Mouse (Mus musculus) stomach, embryonic 15.5 days (tissue): ENCODE measurements around the gene Tfeb. TPM values are rescaled to one million over a fixed set of nuclear protein-coding genes. Genes with fewer than 3 reads are reported as not detected.

Source experiments
- ATAC-seq: fragments of 200-750 bp; cut with Nextera tagmentation; 2 replicates; pipeline ENCODE4 v1.8.0; 2017; ENCODE audit warnings: low read depth, moderate number of reproducible peaks, moderate TSS enrichment; ENCODE audit not compliant: insufficient read depth, low FRiP score
- H3K27ac ChIP-seq: fragments of 300-500 bp; sonication (generic); 2 replicates; pipeline ENCODE4 v1.5.1; 2015; ENCODE audit warnings: mild to moderate bottlenecking, inconsistent platforms
- H3K27me3 ChIP-seq: fragments of 300-500 bp; sonication (generic); replicated peaks from 2 replicates; pipeline ENCODE4 v1.6.1; 2015; ENCODE audit warnings: inconsistent platforms
- H3K36me3 ChIP-seq: fragments of 300-500 bp; sonication (generic); 2 replicates; pipeline ENCODE4 v1.6.1; 2015; ENCODE audit warnings: inconsistent platforms
- H3K4me1 ChIP-seq: fragments of 300-500 bp; sonication (generic); 2 replicates; pipeline ENCODE4 v1.6.1; 2015; ENCODE audit warnings: inconsistent platforms
- H3K4me2 ChIP-seq: fragments of 300-500 bp; sonication (generic); 2 replicates; pipeline ENCODE4 v1.6.1; 2015; ENCODE audit warnings: mild to moderate bottlenecking, inconsistent platforms
- H3K4me3 ChIP-seq: fragments of 300-500 bp; sonication (generic); replicated peaks from 2 replicates; pipeline ENCODE4 v1.5.1; 2015; ENCODE audit warnings: inconsistent platforms
- H3K9ac ChIP-seq: fragments of 300-500 bp; sonication (generic); 2 replicates; pipeline ENCODE4 v1.6.1; 2015; ENCODE audit warnings: inconsistent platforms
- H3K9me3 ChIP-seq: fragments of 300-500 bp; sonication (generic); 2 replicates; pipeline ENCODE4 v1.6.1; 2016; ENCODE audit warnings: inconsistent platforms
- WGBS: fragments of 180-500 bp; shearing (Covaris S2); methylation state at CpG from one replicate; pipeline ENCODE4 v1.1.7; 2015; 5-methylcytosine and 5-hydroxymethylcytosine counted together
- polyA plus RNA-seq: library from polyadenylated mRNA; unstranded; fragments of >200 nt; fragmentation: Nextera tagmentation; extraction: Ambion mirVana; gene quantifications from 2 replicates; pipeline ENCODE4 v1.2.1, GENCODE M21; 2015

Tfeb gene
- polyA plus RNA-seq, 1 experiment from 2014 or later, result 10.7 TPM

DNA sequence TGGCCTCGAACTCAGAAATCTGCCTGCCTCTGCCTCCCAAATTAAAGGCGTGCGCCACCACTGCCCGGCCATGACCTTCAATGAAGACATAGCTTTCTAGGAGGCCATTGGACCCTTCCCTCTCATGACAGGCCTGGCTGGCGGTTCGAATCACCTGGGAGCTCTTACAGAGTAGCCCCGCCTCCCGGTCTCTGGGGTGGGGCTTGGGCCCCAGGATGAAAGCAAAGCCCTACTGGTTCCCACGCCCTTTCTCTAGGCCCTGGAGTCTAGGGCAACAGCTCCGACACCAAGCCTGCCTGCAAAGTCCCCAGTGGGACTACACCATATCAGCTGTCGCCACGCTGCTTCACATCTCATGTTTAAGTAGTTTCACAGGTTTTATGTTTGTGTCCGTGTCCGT is 7.3 kb downstream of the Tfeb start:
- peaks cover 15% of the 10 kb centered on the region for H3K4me1 ChIP-seq
- H3K27me3 ChIP-seq, result no peaks in the 10 kb centered on the region
- H3K9ac ChIP-seq, result no peak overlapping the region
- WGBS, result 90% methylated on average over 14 of the region's 14 CpGs
- H3K4me3 ChIP-seq, result no peak overlapping the region
- no peaks in the 10 kb centered on the region for H3K9me3 ChIP-seq
- no peak overlapping the region for H3K4me2 ChIP-seq
- no peaks in the 10 kb centered on the region for H3K36me3 ChIP-seq
- no peak overlapping the region for H3K27ac ChIP-seq
- ATAC-seq, result no peak

DNA sequence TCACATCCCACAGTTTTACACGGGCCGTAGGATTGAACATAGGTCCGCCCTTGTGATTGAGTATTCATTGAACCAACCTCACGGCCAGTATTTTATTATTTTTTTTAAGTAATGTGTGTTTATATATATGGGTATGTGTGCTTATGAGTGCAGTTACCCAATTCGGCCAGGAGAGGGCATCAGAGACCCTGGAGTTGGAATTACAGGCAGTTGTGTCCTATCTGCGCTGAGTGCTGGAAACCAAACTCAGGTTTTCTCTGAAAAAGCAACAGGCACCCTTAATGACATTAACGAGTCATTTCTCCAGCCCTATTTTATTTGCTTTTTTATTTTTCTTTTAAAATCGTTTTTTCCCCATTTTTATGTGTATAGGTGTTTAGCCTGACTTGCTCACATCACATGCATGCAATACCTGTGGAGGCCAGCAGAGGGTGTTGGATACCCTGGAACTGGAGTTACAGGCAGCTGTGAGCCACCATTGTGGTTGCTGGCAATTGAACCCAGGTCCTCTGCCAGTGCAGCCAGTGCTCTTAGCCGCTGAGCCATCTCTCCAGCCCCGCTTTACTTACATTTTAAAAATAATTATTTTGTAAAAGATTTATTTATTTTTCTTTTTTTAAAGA is 8.0 kb downstream of the Tfeb start:
- no peaks in the 10 kb centered on the region for H3K27me3 ChIP-seq
- no peaks in the 10 kb centered on the region for H3K9me3 ChIP-seq
- H3K4me2 ChIP-seq, result no peak overlapping the region
- H3K27ac ChIP-seq, result no peak overlapping the region
- H3K4me3 ChIP-seq, result no peak overlapping the region
- no peak for ATAC-seq
- H3K4me1 ChIP-seq, result peaks cover 12% of the 10 kb centered on the region
- no peaks in the 10 kb centered on the region for H3K36me3 ChIP-seq
- no peak overlapping the region for H3K9ac ChIP-seq
- WGBS, result 84% methylated on average over 10 of the region's 10 CpGs

GRCm38 (mm10) chr17:47748791-47749553 is 12.1 kb downstream of the Tfeb start:
- WGBS, result 41% methylated on average over 14 of the region's 14 CpGs
- Histone ChIP-seq H3K4me1 (peaks cover 12% of the 10 kb centered on the region), H3K27me3 (no peaks in the 10 kb centered on the region), H3K4me3 (no peak overlapping the region), H3K9ac (no peak overlapping the region), H3K36me3 (no peaks in the 10 kb centered on the region), H3K27ac (peak overlapping the region; percentile 40; the same call in 1 of the 2 replicates), H3K9me3 (no peaks in the 10 kb centered on the region), H3K4me2 (no peak overlapping the region)
- ATAC-seq, result peak; percentile 34; the same call in 1 of the 2 replicates

DNA sequence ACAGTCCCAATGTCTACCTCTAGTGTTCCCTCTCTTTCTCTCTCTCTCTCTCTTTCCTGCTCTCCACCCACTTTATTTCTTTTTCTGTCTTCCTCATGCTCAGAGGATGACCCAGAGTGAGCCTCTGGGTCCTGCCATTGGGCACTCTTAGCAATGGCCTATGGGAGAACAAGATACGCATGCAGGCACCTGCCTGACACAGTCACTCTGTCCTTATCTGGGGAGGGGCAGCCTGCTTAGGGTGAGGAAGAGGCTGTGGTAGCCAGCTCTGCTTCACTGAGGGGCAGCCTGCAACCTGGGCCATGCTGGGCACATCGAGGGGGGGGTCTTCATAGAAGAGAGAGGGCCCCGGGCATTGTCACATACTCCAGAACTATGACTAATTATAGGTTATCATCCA is 12.8 kb downstream of the Tfeb start:
- ATAC-seq, result no peak

DNA sequence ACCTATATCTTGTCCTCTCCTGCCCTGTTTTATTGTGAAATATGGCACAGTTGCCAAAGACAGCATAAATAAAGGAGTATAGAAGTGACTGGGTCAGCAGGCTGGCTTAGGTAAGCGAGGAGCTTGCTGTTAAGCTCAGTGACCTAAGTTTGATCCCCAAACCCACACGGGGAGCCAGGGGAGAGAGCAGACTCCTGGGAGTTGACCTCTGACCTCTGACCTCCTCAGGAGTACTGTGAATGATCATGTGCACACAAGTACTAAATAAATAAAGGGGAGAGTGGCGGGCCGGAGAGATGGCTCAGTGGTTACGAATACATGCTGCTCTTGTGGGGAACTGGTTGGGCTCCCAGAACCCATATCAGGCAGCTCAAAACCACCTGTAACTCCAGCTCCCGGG is 13.3 kb downstream of the Tfeb start:
- H3K4me2 ChIP-seq, result no peak overlapping the region
- no peaks in the 10 kb centered on the region for H3K9me3 ChIP-seq
- WGBS, result 66% methylated on average over 6 of the region's 6 CpGs
- H3K4me3 ChIP-seq, result no peak overlapping the region
- H3K27ac ChIP-seq, result no peak overlapping the region
- no peaks in the 10 kb centered on the region for H3K27me3 ChIP-seq
- H3K9ac ChIP-seq, result no peak overlapping the region
- peaks cover 12% of the 10 kb centered on the region for H3K4me1 ChIP-seq
- no peaks in the 10 kb centered on the region for H3K36me3 ChIP-seq
- ATAC-seq, result no peak

More for the DNA sequence above, 12.8 kb downstream of the Tfeb start:
- peaks cover 12% of the 10 kb centered on the region for H3K4me1 ChIP-seq
- H3K4me2 ChIP-seq, result no peak overlapping the region
- H3K9me3 ChIP-seq, result no peaks in the 10 kb centered on the region
- no peak overlapping the region for H3K4me3 ChIP-seq
- H3K36me3 ChIP-seq, result no peaks in the 10 kb centered on the region
- no peak overlapping the region for H3K27ac ChIP-seq
- no peak overlapping the region for H3K9ac ChIP-seq
- 69% methylated on average over 3 of the region's 3 CpGs for WGBS
- no peaks in the 10 kb centered on the region for H3K27me3 ChIP-seq

DNA sequence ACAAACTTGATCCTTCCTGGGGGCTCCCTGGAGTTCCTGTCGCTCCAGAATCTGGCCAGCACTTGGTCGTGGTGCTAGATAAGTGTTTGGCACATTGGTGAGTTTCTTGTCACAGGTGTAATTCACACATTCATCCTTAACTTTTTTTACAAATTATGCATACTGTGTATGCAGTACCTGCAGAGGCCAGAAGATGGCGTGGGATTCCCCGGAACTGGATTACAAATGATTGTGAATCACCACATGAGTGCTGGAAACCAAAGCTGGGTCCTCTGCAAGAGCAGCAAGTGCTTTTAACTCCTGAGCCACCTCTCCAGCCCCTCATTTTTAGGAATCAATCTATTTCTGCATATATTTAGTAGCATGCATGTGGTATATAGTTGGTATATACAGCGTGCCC is 15.0 kb downstream of the Tfeb start:
- Histone ChIP-seq H3K9ac (no peak overlapping the region), H3K9me3 (no peaks in the 10 kb centered on the region), H3K27me3 (no peaks in the 10 kb centered on the region), H3K36me3 (no peaks in the 10 kb centered on the region), H3K4me1 (peaks cover 12% of the 10 kb centered on the region), H3K4me3 (no peak overlapping the region), H3K4me2 (no peak overlapping the region), H3K27ac (no peak overlapping the region)
- 70% methylated on average over 5 of the region's 5 CpGs for WGBS
- ATAC-seq, result no peak

GRCm38 (mm10) chr17:47753130-47753775 is 16.4 kb downstream of the Tfeb start:
- H3K27ac ChIP-seq, result no peak overlapping the region
- no peaks in the 10 kb centered on the region for H3K36me3 ChIP-seq
- no peak overlapping the region for H3K4me3 ChIP-seq
- WGBS, result 66% methylated on average over 8 of the region's 8 CpGs
- no peak overlapping the region for H3K4me2 ChIP-seq
- H3K4me1 ChIP-seq, result peaks cover 12% of the 10 kb centered on the region
- no peak overlapping the region for H3K9ac ChIP-seq
- ATAC-seq, result no peak
- H3K27me3 ChIP-seq, result no peaks in the 10 kb centered on the region
- H3K9me3 ChIP-seq, result no peaks in the 10 kb centered on the region

- Histone ChIP-seq H3K9me3 (no peaks in the 10 kb centered on the region), H3K27ac (no peak overlapping the region), H3K36me3 (no peaks in the 10 kb centered on the region), H3K9ac (no peak overlapping the region), H3K4me3 (no peak overlapping the region), H3K4me2 (no peak overlapping the region), H3K27me3 (no peaks in the 10 kb centered on the region), H3K4me1 (peaks cover 2% of the 10 kb centered on the region)
- peak; percentile 56; the same call in 1 of the 2 replicates for ATAC-seq
- WGBS, result 80% methylated on average over 10 of the region's 13 CpGs
These were observed 17.4 kb downstream of the Tfeb start for GRCm38 (mm10) chr17:47754246-47754645.

GRCm38 (mm10) chr17:47756366-47756765 is 19.5 kb downstream of the Tfeb start:
- Histone ChIP-seq H3K4me2 (no peak overlapping the region), H3K4me3 (no peak overlapping the region), H3K9ac (no peak overlapping the region), H3K4me1 (0 out of 2 replicates have a peak, but pooled peaks cover 4% of the 10 kb centered on the region), H3K9me3 (no peaks in the 10 kb centered on the region), H3K36me3 (no peaks in the 10 kb centered on the region), H3K27ac (no peak overlapping the region), H3K27me3 (no peaks in the 10 kb centered on the region)
- no peak for ATAC-seq
- 35% methylated on average over 6 of the region's 6 CpGs for WGBS

DNA sequence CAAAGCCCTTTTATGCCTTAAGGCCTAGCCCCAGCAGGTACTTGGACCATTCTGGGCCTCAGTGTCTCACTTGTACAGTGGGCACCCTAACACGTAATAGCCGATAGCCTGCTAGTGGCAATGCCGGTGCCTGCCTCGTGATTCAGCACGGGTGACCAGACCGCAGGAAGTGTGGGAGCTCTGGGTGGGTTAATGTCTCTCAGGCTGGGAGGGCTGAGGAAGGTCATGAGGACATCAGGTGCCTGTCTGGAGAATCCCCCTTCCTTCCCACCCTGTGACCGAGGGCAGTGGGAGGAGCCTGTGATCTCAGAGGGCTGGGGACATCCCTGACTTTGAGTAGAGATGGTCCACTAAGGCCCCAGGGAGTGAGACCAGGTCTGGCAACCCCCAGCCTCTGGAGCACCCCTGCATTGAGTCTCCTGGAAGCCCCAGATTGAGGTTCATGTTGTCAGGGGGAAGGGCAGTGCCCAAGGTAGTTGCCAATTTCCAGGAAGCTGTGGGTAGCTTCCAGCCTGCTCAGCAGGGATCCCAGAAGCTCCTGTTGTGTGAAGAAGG is 20.3 kb downstream of the Tfeb start:
- Histone ChIP-seq H3K4me3 (no peak overlapping the region), H3K36me3 (no peaks in the 10 kb centered on the region), H3K27me3 (no peaks in the 10 kb centered on the region), H3K4me1 (0 out of 2 replicates have a peak, but pooled peaks cover 4% of the 10 kb centered on the region), H3K27ac (no peak overlapping the region), H3K9me3 (no peaks in the 10 kb centered on the region), H3K4me2 (no peak overlapping the region), H3K9ac (no peak overlapping the region)
- 81% methylated on average over 7 of the region's 7 CpGs for WGBS
- no peak for ATAC-seq

DNA sequence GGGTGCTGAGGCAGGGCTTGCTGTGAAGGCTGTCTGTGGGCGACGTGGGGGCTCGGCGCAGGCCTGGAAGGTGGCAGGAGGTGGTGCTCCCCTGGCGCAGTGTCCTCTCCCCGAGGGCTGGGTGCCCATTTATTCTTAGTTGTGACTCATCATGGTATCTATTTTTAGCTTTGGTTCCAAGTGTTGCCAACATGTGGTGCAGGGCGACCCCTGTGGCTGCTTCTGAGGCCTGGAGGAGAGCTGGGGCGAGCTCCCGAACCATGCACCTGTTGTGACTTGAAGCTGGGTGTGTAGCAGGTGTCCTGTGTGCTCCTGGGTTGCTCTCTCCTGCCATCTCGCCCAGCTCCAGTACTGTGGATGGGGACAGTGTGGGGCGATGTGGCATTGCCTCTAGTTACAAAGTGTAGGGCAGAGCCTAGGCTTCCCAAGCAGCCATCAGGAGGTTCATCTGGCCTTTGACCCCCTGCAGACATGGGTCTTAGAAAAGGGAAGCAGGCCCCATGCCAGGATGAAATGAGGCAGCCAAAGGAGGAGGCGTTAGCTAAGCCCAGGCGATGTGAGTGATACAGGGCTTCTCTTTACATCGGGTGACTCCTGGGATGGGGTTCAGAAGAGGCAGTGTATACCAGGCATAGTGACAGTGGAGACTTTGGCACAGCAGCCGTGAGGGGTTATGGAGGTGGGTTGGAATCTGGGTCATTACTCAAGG is 23.0 kb downstream of the Tfeb start:
- Histone ChIP-seq H3K4me2 (no peak overlapping the region), H3K27ac (no peak overlapping the region), H3K9me3 (no peaks in the 10 kb centered on the region), H3K36me3 (no peaks in the 10 kb centered on the region), H3K9ac (no peak overlapping the region), H3K4me1 (peaks cover 20% of the 10 kb centered on the region), H3K4me3 (no peak overlapping the region), H3K27me3 (no peaks in the 10 kb centered on the region)
- WGBS, result 67% methylated on average over 15 of the region's 15 CpGs
- no peak for ATAC-seq
